Mouse (Mus musculus) MEL (cell line): ENCODE data around the gene Gpx4. TPM values are rescaled to one million over a fixed set of nuclear protein-coding genes. Genes with fewer than 3 reads are reported as not detected.

Experiments used
- DNase-seq: peaks from one replicate; pipeline ENCODE4 v3.0.0; 2011; ENCODE audit warnings: low read depth, low spot score
- H3K27ac ChIP-seq: 2 replicates; pipeline ENCODE4 v1.5.1; 2012; ENCODE audit warnings: low read depth, mild to moderate bottlenecking, control low read depth, low read length, moderate library complexity; ENCODE audit not compliant: control insufficient read depth
- H3K27me3 ChIP-seq, 2 experiments: fragments of 150-350 bp in 1 of 2; sonication (generic) in 1 of 2; 2 replicates each; pipeline ENCODE4 v1.6.1; 2012; ENCODE audit warnings: low read length in 2 of 2, mild to moderate bottlenecking in 2 of 2, improper control_type of control experiment in 1 of 2, moderate library complexity in 1 of 2; ENCODE audit not compliant: insufficient read depth in 2 of 2, control insufficient read depth in 1 of 2
- H3K36me3 ChIP-seq, 2 experiments: 2 replicates each; pipeline ENCODE4 v1.6.1; 2012 to 2014; ENCODE audit warnings: low read length in 2 of 2, improper control_type of control experiment in 1 of 2, inconsistent platforms in 1 of 2, mild to moderate bottlenecking in 1 of 2; ENCODE audit not compliant: insufficient read depth in 2 of 2, control insufficient read depth in 1 of 2
- H3K4me1 ChIP-seq, 2 experiments: fragments of 150-350 bp in 1 of 2; sonication (generic) in 1 of 2; 2 replicates each; pipeline ENCODE4 v1.6.1; 2012; ENCODE audit warnings: low read length in 2 of 2, improper control_type of control experiment in 1 of 2, mild to moderate bottlenecking in 1 of 2; ENCODE audit not compliant: insufficient read depth in 2 of 2, control insufficient read depth in 1 of 2
- H3K4me3 ChIP-seq, 2 experiments: fragments of 150-350 bp in 1 of 2; sonication (generic) in 1 of 2; 2 replicates each; pipeline ENCODE4 v1.5.1; 2012; ENCODE audit warnings: low read depth in 2 of 2, low read length in 2 of 2, mild to moderate bottlenecking in 2 of 2, moderate library complexity in 2 of 2, control low read depth in 1 of 2, improper control_type of control experiment in 1 of 2; ENCODE audit not compliant: control insufficient read depth in 1 of 2, insufficient read depth in 1 of 2
- H3K79me2 ChIP-seq: 2 replicates; pipeline ENCODE4 v1.6.1; 2012; ENCODE audit warnings: mild to moderate bottlenecking, low read length, moderate library complexity; ENCODE audit not compliant: control insufficient read depth, poor library complexity, insufficient read depth
- H3K9ac ChIP-seq: 2 replicates; pipeline ENCODE4 v1.6.1; 2012; ENCODE audit warnings: low read depth, mild to moderate bottlenecking, control low read depth, low read length, moderate library complexity; ENCODE audit not compliant: control insufficient read depth, poor library complexity, severe bottlenecking
- H3K9me3 ChIP-seq: fragments of 150-350 bp; sonication (generic); replicated peaks from 2 replicates; pipeline ENCODE4 v1.6.1; 2012; ENCODE audit warnings: mild to moderate bottlenecking, low read length, improper control_type of control experiment, moderate library complexity; ENCODE audit not compliant: insufficient read depth
- CHD2 ChIP-seq: IDR thresholded peaks from 2 replicates; pipeline ENCODE4 v1.6.1; 2011; ENCODE audit warnings: low read length, improper control_type of control experiment
- EP300 ChIP-seq, 2 experiments: IDR thresholded peaks; 2 replicates each; pipeline ENCODE4 v1.6.1; 2011; ENCODE audit warnings: improper control_type of control experiment in 2 of 2, low read length in 2 of 2, low read depth in 1 of 2, mild to moderate bottlenecking in 1 of 2
- GABPA ChIP-seq: IDR thresholded peaks from 2 replicates; pipeline ENCODE4 v1.6.1; 2012; ENCODE audit warnings: low read depth, mild to moderate bottlenecking, inconsistent platforms, low read length, improper control_type of control experiment, moderate library complexity
- HCFC1 ChIP-seq: IDR thresholded peaks from 2 replicates; pipeline ENCODE4 v1.6.1; 2012; ENCODE audit warnings: low read depth, mild to moderate bottlenecking, inconsistent platforms, low read length, improper control_type of control experiment, moderate library complexity
- JUND ChIP-seq: IDR thresholded peaks from 2 replicates; pipeline ENCODE4 v1.6.1; 2011; ENCODE audit warnings: low read depth, mild to moderate bottlenecking, improper control_type of control experiment, low read length
- MAFK ChIP-seq: IDR thresholded peaks from 2 replicates; pipeline ENCODE4 v1.6.1; 2011; ENCODE audit warnings: low read depth, mild to moderate bottlenecking, low read length, improper control_type of control experiment, borderline replicate concordance
- MYC ChIP-seq: IDR thresholded peaks from 2 replicates; pipeline ENCODE4 v1.6.1; 2011; ENCODE audit warnings: low read depth, mild to moderate bottlenecking, low read length, improper control_type of control experiment, moderate library complexity
- NELFE ChIP-seq: IDR thresholded peaks from 2 replicates; pipeline ENCODE4 v1.6.1; 2011; ENCODE audit warnings: low read depth, low read length, improper control_type of control experiment
- POLR2AphosphoS2 ChIP-seq: IDR thresholded peaks from 2 replicates; pipeline ENCODE4 v1.6.1; 2011; ENCODE audit warnings: low read length, improper control_type of control experiment
- POLR2AphosphoS5 ChIP-seq: IDR thresholded peaks from 2 replicates; pipeline ENCODE4 v1.6.1; 2012; ENCODE audit warnings: low read depth, borderline replicate concordance, mild to moderate bottlenecking, inconsistent platforms, low read length, moderate library complexity, mixed read lengths
- RAD21 ChIP-seq: IDR thresholded peaks from 2 replicates; pipeline ENCODE4 v1.6.1; 2011; ENCODE audit warnings: mild to moderate bottlenecking, low read depth, low read length, improper control_type of control experiment
- RCOR1 ChIP-seq: IDR thresholded peaks from 2 replicates; pipeline ENCODE4 v1.6.1; 2012; ENCODE audit warnings: low read depth, mild to moderate bottlenecking, inconsistent platforms, low read length, improper control_type of control experiment
- SIN3A ChIP-seq: IDR thresholded peaks from 2 replicates; pipeline ENCODE4 v1.6.1; 2012; ENCODE audit warnings: low read length, improper control_type of control experiment, inconsistent platforms
- SMC3 ChIP-seq: IDR thresholded peaks from 2 replicates; pipeline ENCODE4 v1.6.1; 2011; ENCODE audit warnings: low read depth, low read length, improper control_type of control experiment
- TAL1 ChIP-seq: IDR thresholded peaks from 2 replicates; pipeline ENCODE4 v1.6.1; 2012; ENCODE audit warnings: mild to moderate bottlenecking, inconsistent platforms, low read length, moderate library complexity, mixed read lengths
- TBP ChIP-seq: IDR thresholded peaks from 2 replicates; pipeline ENCODE4 v1.8.0; 2011; ENCODE audit warnings: low read depth, low read length, improper control_type of control experiment
- TCF12 ChIP-seq: IDR thresholded peaks from 2 replicates; pipeline ENCODE4 v1.6.1; 2014; ENCODE audit warnings: low read depth, mild to moderate bottlenecking, inconsistent platforms, low read length, improper control_type of control experiment, moderate library complexity
- USF1 ChIP-seq: IDR thresholded peaks from 2 replicates; pipeline ENCODE4 v1.6.1; 2014; ENCODE audit warnings: low read depth, mild to moderate bottlenecking, inconsistent platforms, low read length, improper control_type of control experiment, moderate library complexity
- ZKSCAN1 ChIP-seq: IDR thresholded peaks from 2 replicates; pipeline ENCODE4 v1.6.1; 2012; ENCODE audit warnings: low read depth, mild to moderate bottlenecking, inconsistent platforms, low read length, improper control_type of control experiment, moderate library complexity
- ZMIZ1 ChIP-seq: IDR thresholded peaks from 2 replicates; pipeline ENCODE4 v1.6.1; 2012; ENCODE audit warnings: low read depth, mild to moderate bottlenecking, inconsistent platforms, low read length, improper control_type of control experiment, moderate library complexity
- polyA plus RNA-seq, 2 experiments: library from polyadenylated mRNA; stranded (reverse) in 1 of 2; unstranded in 1 of 2; fragments of >175 nt in 1 of 2; fragments of >200 nt in 1 of 2; gene quantifications; 2 replicates each; pipeline versions ENCODE4 v1.2.1 to v1.2.4; 2012; ENCODE audit warnings: low replicate concordance in 2 of 2, low read depth in 1 of 2; ENCODE audit not compliant: insufficient read length in 2 of 2, insufficient read depth in 1 of 2, missing spikeins in 1 of 2
- total RNA-seq: library from RNA; depleted of rRNA; stranded (reverse); fragments of 300-350 nt; gene quantifications from 2 replicates; pipeline ENCODE4 v1.2.3, GENCODE M21; 2012

The Gpx4 gene
- total and polyA plus RNA-seq, 3 experiments, result 508 to 536 TPM; not detected in 1

DNA sequence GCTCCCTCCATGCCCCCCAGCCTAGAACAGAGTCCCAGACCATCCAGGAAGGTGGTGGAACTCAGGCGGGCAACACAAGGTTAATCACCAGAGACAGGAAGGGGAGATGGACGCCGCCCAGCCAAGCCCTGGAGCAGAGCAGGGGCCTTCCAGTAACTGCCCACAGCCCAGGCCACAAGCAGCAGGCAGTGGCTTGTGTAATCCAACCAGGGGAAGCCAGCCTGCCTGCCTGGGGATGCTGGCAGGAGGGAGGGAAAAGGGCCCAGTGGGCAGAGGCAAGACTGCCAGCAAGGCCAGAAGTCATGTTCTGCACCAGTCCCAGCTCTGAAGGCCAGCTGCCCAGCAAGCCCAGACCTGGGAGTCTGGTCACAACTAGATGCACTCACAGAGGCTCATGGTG lies 39.9 kb downstream of the Gpx4 start:
- Histone ChIP-seq H3K79me2 (no peaks in the 10 kb centered on the region; the same call in 1 of the 2 replicates), H3K4me1 (no peaks in the 10 kb centered on the region), H3K27ac (no peak overlapping the region), H3K27me3 (no peaks in the 10 kb centered on the region), H3K4me3 (no peak overlapping the region), H3K36me3 (peaks cover 0 to 3% of the 10 kb centered on the region in 2 experiments; a peak in 1 of 4 replicates), H3K9me3 (no peaks in the 10 kb centered on the region), H3K9ac (no peak overlapping the region)
- TF ChIP-seq TAL1 (no peak), TBP (no peak), GABPA (no peak), USF1 (no peak), SIN3A (no peak), TCF12 (no peak), HCFC1 (no peak), SMC3 (no peak), MYC (no peak), JUND (no peak), ZMIZ1 (no peak)
- no peak for DNase-seq

GRCm38 (mm10) chr10:80087483-80087882 lies 40.5 kb downstream of the Gpx4 start:
- Histone ChIP-seq H3K27me3 (no peaks in the 10 kb centered on the region), H3K9me3 (no peaks in the 10 kb centered on the region), H3K9ac (no peak overlapping the region), H3K36me3 (peaks cover 0 to 3% of the 10 kb centered on the region in 2 experiments; a peak in 1 of 4 replicates), H3K4me3 (no peak overlapping the region), H3K4me1 (no peaks in the 10 kb centered on the region), H3K27ac (no peak overlapping the region), H3K79me2 (no peaks in the 10 kb centered on the region; the same call in 1 of the 2 replicates)
- DNase-seq, result no peak
- TF ChIP-seq POLR2AphosphoS2 (no peak), JUND (no peak), CHD2 (no peak), ZKSCAN1 (no peak), NELFE (no peak), RAD21 (no peak), POLR2AphosphoS5 (no peak), RCOR1 (no peak), EP300 (IDR thresholded peaks at IDR 0.05; ENCODE audit: low read depth in 1 of 2, low read length in 2 of 2) (no peak), MAFK (no peak), SMC3 (no peak)
